Mouse (Mus musculus) liver, embryonic 11.5 days (tissue): ENCODE data around the gene Myo18a. TPM values are rescaled to one million over a fixed set of nuclear protein-coding genes. Genes with fewer than 3 reads are reported as not detected.

Source experiments
- ATAC-seq: fragments of 200-750 bp; cut with Nextera tagmentation; replicated peaks from 2 replicates; pipeline ENCODE4 v1.8.0; 2017; ENCODE audit warnings: moderate number of reproducible peaks, mild to moderate bottlenecking, moderate TSS enrichment, moderate library complexity; ENCODE audit not compliant: low FRiP score
- DNase-seq: peaks from one replicate; pipeline ENCODE4 v3.0.0-alpha.2; 2017; ENCODE audit warnings: low spot score
- H3K27ac ChIP-seq: fragments of 300-500 bp; sonication (generic); 2 replicates; pipeline ENCODE4 v1.5.1; 2014; ENCODE audit warnings: mild to moderate bottlenecking, low read depth, low read length, control low read depth
- H3K27me3 ChIP-seq: fragments of 300-500 bp; sonication (generic); replicated peaks from 2 replicates; pipeline ENCODE4 v1.6.1; 2014; ENCODE audit warnings: low read length, mixed read lengths; ENCODE audit not compliant: control insufficient read depth, insufficient read depth
- H3K36me3 ChIP-seq: fragments of 300-500 bp; sonication (generic); 2 replicates; pipeline ENCODE4 v1.6.1; 2014; ENCODE audit warnings: mild to moderate bottlenecking, low read length, moderate library complexity, mixed read lengths; ENCODE audit not compliant: control insufficient read depth, insufficient read depth
- H3K4me1 ChIP-seq: fragments of 300-500 bp; sonication (generic); replicated peaks from 2 replicates; pipeline ENCODE4 v1.6.1; 2014; ENCODE audit warnings: low read length, mixed read lengths; ENCODE audit not compliant: control insufficient read depth, insufficient read depth
- H3K4me2 ChIP-seq: fragments of 300-500 bp; sonication (generic); 2 replicates; pipeline ENCODE4 v1.6.1; 2014; ENCODE audit warnings: mild to moderate bottlenecking, control low read depth, moderate library complexity
- H3K4me3 ChIP-seq: fragments of 300-500 bp; sonication (generic); 2 replicates; pipeline ENCODE4 v1.5.1; 2014; ENCODE audit warnings: low read depth, low read length, control low read depth
- H3K9ac ChIP-seq: fragments of 300-500 bp; sonication (generic); 2 replicates; pipeline ENCODE4 v1.6.1; 2014; ENCODE audit warnings: low read depth, low read length, control low read depth
- H3K9me3 ChIP-seq: fragments of 300-500 bp; sonication (generic); 2 replicates; pipeline ENCODE4 v1.6.1; 2016; ENCODE audit warnings: low read length, inconsistent platforms, mixed read lengths; ENCODE audit not compliant: control insufficient read depth
- WGBS: fragments of 180-500 bp; shearing (Covaris S2); extraction: QIAGEN DNeasy Blood & Tissue Kit; methylation state at CpG from one replicate; pipeline ENCODE4 v1.1.7; 2014; 5-methylcytosine and 5-hydroxymethylcytosine counted together
- polyA plus RNA-seq: library from polyadenylated mRNA; unstranded; fragments of >200 nt; fragmentation: Nextera tagmentation; extraction: Ambion mirVana; gene quantifications from 2 replicates; pipeline ENCODE4 v1.2.1, GENCODE M21; 2014

Myo18a gene
- polyA plus RNA-seq, 1 experiment from 2014 or later = 37.1 TPM

DNA sequence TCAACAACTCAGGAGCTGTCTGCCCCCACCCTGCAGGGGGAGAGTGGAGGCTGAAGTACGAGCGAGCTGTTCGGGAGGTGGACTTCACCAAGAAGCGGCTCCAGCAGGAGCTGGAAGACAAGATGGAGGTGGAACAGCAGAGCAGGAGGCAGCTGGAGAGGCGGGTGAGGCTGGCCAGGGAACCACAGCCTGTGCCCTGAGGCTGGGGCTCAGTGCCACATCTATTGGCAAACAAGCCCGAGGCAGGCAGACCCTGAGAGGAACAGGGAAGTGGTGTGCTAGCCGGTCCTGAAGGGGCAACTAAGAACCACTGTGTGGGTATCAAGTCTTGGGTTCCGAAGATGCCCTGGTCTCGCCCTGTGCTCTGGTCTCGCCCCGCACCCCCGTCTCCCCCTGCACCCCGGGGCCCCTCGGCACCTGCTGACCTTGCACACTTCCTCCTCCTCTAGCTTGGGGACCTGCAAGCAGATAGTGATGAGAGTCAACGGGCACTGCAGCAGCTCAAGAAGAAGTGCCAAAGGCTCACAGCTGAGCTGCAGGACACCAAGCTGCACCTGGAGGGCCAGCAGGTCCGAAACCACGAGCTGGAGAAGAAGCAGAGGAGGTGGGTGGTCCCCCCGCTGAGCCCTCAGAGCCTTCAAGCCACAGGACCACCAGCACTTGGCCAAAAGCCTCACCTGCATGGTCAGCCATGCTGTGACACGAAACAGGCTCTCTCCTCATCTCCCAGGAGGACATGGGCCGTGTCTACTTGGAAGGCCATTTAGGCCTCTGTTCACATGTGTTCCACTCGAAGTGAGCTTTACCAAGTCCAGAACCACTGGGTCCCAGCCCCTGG, 80.2 kb downstream of the Myo18a start:
- no peak overlapping the region for H3K9ac ChIP-seq
- peaks cover 49% of the 10 kb centered on the region for H3K36me3 ChIP-seq
- ATAC-seq (no peak), DNase-seq (no peak)
- H3K27ac ChIP-seq = no peak overlapping the region
- H3K4me1 ChIP-seq = no peaks in the 10 kb centered on the region
- 91% methylated on average over 21 of the region's 21 CpGs for WGBS
- no peaks in the 10 kb centered on the region for H3K27me3 ChIP-seq
- no peak overlapping the region for H3K4me2 ChIP-seq
- no peaks in the 10 kb centered on the region for H3K9me3 ChIP-seq
- H3K4me3 ChIP-seq = no peak overlapping the region

GRCm38 (mm10) chr11:77843906-77844200, 80.8 kb downstream of the Myo18a start:
- Histone ChIP-seq H3K27ac (no peak overlapping the region), H3K27me3 (no peaks in the 10 kb centered on the region), H3K4me1 (no peaks in the 10 kb centered on the region), H3K9me3 (no peaks in the 10 kb centered on the region), H3K4me2 (no peak overlapping the region), H3K4me3 (no peak overlapping the region), H3K9ac (no peak overlapping the region), H3K36me3 (peaks cover 51% of the 10 kb centered on the region)
- WGBS = 71% methylated on average over 4 of the region's 4 CpGs
- DNase-seq (no peak), ATAC-seq (no peak)

DNA sequence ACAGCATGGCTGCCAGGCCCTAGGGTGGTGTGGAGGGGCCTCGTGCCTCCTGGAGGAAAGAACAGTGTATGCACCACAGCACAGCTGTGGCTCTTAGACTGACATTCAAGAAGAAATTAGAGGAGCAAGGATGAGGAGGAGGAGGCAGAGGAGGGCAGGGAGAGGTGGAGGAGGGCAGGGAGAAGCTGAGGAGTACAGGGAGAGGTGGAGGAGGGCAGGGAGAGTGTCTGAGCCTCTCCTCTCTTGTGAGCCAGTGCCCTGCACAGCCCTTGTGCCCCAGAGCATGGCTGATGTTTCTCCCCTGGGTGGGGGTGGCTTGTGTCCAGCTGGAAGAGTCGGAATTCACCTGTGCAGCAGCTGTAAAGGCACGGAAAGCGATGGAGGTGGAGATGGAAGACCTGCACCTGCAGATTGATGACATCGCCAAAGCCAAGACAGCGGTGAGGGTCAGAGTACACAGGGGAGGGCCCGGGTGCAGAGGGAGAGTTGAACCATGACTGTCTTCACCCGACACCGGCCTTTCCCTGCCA, 84.6 kb downstream of the Myo18a start:
- ATAC-seq = no peak
- H3K4me3 ChIP-seq = no peak overlapping the region
- DNase-seq = no peak
- 65% methylated on average over 9 of the region's 9 CpGs for WGBS
- no peak overlapping the region for H3K9ac ChIP-seq
- H3K4me1 ChIP-seq = no peaks in the 10 kb centered on the region
- H3K9me3 ChIP-seq = no peaks in the 10 kb centered on the region
- H3K27ac ChIP-seq = no peak overlapping the region
- H3K4me2 ChIP-seq = no peak overlapping the region
- no peaks in the 10 kb centered on the region for H3K27me3 ChIP-seq
- peaks cover 41% of the 10 kb centered on the region for H3K36me3 ChIP-seq

- Histone ChIP-seq H3K9ac (no peak overlapping the region), H3K4me2 (no peak overlapping the region), H3K27me3 (no peaks in the 10 kb centered on the region), H3K4me1 (no peaks in the 10 kb centered on the region), H3K27ac (no peak overlapping the region), H3K4me3 (no peak overlapping the region), H3K36me3 (peaks cover 39% of the 10 kb centered on the region), H3K9me3 (no peaks in the 10 kb centered on the region)
- 60% methylated on average over 5 of the region's 5 CpGs for WGBS
- no peak for ATAC-seq
- no peak for DNase-seq
These were observed 85.1 kb downstream of the Myo18a start for GRCm38 (mm10) chr11:77848131-77848530.

DNA sequence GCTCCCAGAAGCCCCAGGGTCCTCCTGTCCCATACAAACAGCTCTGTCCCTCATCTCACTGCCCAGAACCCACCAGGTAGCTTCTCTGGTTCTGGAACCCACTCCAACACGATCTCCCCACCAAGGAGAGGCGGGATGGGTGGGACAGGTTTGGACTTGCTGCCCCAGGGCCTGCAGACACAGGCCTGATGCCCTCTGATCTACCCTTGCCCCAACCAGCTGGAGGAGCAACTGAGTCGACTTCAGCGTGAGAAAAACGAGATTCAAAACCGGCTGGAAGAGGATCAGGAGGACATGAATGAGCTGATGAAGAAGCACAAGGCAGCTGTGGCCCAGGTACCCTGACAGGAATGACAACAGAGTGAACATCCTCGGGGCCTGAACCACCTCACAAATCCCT, 86.1 kb downstream of the Myo18a start:
- Histone ChIP-seq H3K27ac (no peak overlapping the region), H3K4me3 (no peak overlapping the region), H3K9me3 (no peaks in the 10 kb centered on the region), H3K36me3 (peaks cover 36% of the 10 kb centered on the region), H3K27me3 (no peaks in the 10 kb centered on the region), H3K4me1 (no peaks in the 10 kb centered on the region), H3K9ac (no peak overlapping the region), H3K4me2 (no peak overlapping the region)
- ATAC-seq = no peak
- DNase-seq = no peak
- 80% methylated on average over 7 of the region's 7 CpGs for WGBS

DNA sequence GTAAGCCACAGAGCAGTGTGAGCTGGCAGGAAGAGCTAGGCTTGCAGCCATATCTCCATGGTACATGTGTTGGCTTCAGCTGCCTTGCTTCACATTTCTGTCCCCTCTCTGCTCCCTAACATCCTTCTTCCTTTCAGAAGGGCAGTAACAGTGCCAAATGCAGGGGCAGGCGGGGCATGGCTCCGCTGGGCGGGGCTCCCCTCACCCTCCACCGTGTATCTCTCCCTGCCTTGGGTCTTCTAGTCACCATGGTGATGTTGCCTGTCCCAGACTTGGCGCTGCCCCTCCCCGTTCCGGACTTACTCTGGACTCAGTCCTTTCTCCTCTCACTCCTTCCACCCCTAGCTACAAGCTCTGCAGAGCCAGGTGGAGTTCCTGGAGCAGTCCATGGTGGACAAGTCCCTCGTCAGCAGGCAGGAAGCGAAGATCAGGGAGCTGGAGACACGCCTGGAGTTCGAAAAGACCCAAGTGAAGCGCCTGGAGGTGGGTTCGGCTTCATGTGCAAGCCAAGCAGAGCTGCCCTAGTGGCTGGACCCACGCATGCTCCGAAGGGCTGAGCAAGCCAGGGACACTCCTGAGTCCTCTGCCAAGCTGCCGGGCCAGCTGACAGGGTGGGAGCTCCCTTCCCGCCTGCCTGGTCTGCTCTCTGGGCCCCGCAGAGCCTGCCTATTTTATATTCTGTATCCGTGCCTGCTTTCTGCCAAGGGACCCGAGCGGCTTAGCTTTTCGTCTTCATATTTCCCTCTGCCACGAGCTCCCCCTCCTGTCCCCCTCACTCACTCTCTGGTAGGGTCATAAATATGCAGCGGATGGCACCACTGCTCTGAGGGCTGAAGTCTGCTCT, 87.6 kb downstream of the Myo18a start:
- no peak for DNase-seq
- H3K36me3 ChIP-seq = peaks cover 39% of the 10 kb centered on the region
- ATAC-seq = no peak

DNA sequence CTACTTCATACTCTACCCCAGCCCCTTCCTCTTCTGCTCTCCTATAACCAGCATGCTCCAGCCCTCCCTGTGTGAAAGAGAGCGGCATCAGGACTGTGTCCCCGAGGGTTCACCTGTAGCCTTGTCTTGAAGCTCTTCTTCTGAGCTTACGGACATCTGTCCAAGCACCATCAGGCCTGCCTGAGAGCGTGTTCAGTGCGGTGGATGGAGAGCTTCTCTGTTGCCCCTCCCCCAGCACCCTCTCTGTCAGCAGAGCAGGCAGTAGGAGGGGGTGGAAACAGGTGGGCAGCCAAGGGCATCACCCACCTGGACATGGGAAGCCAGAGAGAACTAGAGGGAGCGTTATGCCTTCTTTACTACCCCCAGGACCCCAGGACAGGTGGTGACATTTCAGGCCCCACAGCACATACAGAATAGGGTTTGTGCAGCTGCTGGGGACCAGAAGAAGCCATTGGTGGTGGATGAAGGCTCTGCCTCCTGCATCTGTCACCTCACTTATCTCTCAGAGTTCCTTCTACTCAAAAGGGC, 88.5 kb downstream of the Myo18a start:
- Histone ChIP-seq H3K36me3 (peaks cover 32% of the 10 kb centered on the region), H3K4me3 (no peak overlapping the region), H3K27me3 (no peaks in the 10 kb centered on the region), H3K4me1 (no peaks in the 10 kb centered on the region; the same call in 1 of the 2 replicates), H3K9ac (no peak overlapping the region), H3K4me2 (no peak overlapping the region), H3K9me3 (no peaks in the 10 kb centered on the region), H3K27ac (no peak overlapping the region)
- ATAC-seq = no peak
- 83% methylated on average over 6 of the region's 6 CpGs for WGBS
- DNase-seq = no peak

More for the DNA sequence above, 87.6 kb downstream of the Myo18a start:
- 71% methylated on average over 24 of the region's 24 CpGs for WGBS
- H3K27me3 ChIP-seq = no peaks in the 10 kb centered on the region
- no peaks in the 10 kb centered on the region; the same call in 1 of the 2 replicates for H3K4me1 ChIP-seq
- no peak overlapping the region for H3K4me2 ChIP-seq
- H3K4me3 ChIP-seq = no peak overlapping the region
- H3K27ac ChIP-seq = no peak overlapping the region
- H3K9me3 ChIP-seq = no peaks in the 10 kb centered on the region
- no peak overlapping the region for H3K9ac ChIP-seq

GRCm38 (mm10) chr11:77852195-77852594, 89.1 kb downstream of the Myo18a start:
- Histone ChIP-seq H3K9me3 (no peaks in the 10 kb centered on the region), H3K9ac (no peak overlapping the region), H3K4me3 (no peak overlapping the region), H3K4me2 (no peak overlapping the region), H3K4me1 (no peaks in the 10 kb centered on the region; the same call in 1 of the 2 replicates), H3K27ac (no peak overlapping the region), H3K27me3 (no peaks in the 10 kb centered on the region), H3K36me3 (peaks cover 29% of the 10 kb centered on the region)
- no peak for ATAC-seq
- DNase-seq = no peak
- WGBS = 64% methylated on average over 3 of the region's 3 CpGs
